Mouse (Mus musculus) left cerebral cortex, adult 2 months (tissue): ENCODE results near the gene Rpl26. TPM values are rescaled to one million over a fixed set of nuclear protein-coding genes. Genes with fewer than 3 reads are reported as not detected.

Experiments used
- DNase-seq, 2 experiments: peaks; one replicate each; pipeline ENCODE4 v3.0.0; 2021 to 2022; ENCODE audit warnings: low spot score in 2 of 2, mixed read lengths in 1 of 2; ENCODE audit errors: extremely low spot score in 1 of 2
- H3K27ac ChIP-seq: fragments of 200-600 bp; 2 replicates; pipeline ENCODE4 v1.8.1; 2022
- H3K4me3 ChIP-seq: fragments of 200-600 bp; 2 replicates; pipeline ENCODE4 v1.8.1; 2022
- CTCF ChIP-seq: fragments of 200-600 bp; IDR thresholded peaks from 2 replicates; pipeline ENCODE4 v1.8.1; 2022; ENCODE audit warnings: antibody characterized with exemption, mild to moderate bottlenecking, moderate library complexity
- intact Hi-C: fragments of 180-260 bp; cut with DNase I; formaldehyde crosslinking; loops from one replicate; pipeline ENCODE4 v1.15.1; 2025
- long read RNA-seq, 2 experiments: library from polyadenylated mRNA; stranded (forward); transcript quantifications; one replicate each; pipeline ENCODE4 v2.0.0; 2021; ENCODE audit warnings: borderline mapping rate in 2 of 2
- total RNA-seq, 2 experiments: library from RNA; stranded (reverse); gene quantifications; 2 replicates each; pipeline ENCODE4 v1.2.3; 2021

Rpl26 gene
- 100 to 1,000 TPM; 727 to 749 TPM for total RNA-seq
- long read RNA-seq, experiment 1, transcript Rpl26-201 (4 exons, 526 nt), result major isoform, 98 of 107 reads
- long read RNA-seq, experiment 1, partial matches to known transcripts, result 3 of 107 reads
- long read RNA-seq, experiment 1, other reads (novel, unspliced or antisense), result 4 of 107 reads
- long read RNA-seq, experiment 2, transcript Rpl26-201 (4 exons, 526 nt), result major isoform, 111 of 121 reads
- long read RNA-seq, experiment 2, partial matches to known transcripts, result 7 of 121 reads
- long read RNA-seq, experiment 2, other reads (novel, unspliced or antisense), result 3 of 121 reads

- intact Hi-C loops, result loop anchor here (5.0 kb wide), 1 partner anchor 66 kb away; the partner anchor contains the start of gene Slc25a35
- Histone ChIP-seq H3K4me3 (peak within 1 kb of the TSS; percentile 80), H3K27ac (peak within 1 kb of the TSS; percentile 92)
- peak; percentile 98 to 99 for DNase-seq
- no peak; the same call in none of the 2 replicates for TF ChIP-seq CTCF
Measured at GRCm38 (mm10) chr11:68901351-68902046, at the start of gene Rpl26. Gene Rpl26, plus strand, starts transcription at chr11:68901583.

GRCm38 (mm10) chr11:68851644-68852485 lies 49.5 kb upstream of the Rpl26 start:
- intact Hi-C loops, result loop anchor here (5.0 kb wide), 1 partner anchor 160 kb away; the partner anchor contains the start of gene Myh10
- TF ChIP-seq CTCF, result no peak
- peak overlapping the region; percentile 81 for H3K4me3 ChIP-seq
- H3K27ac ChIP-seq, result peak overlapping the region; percentile 90
- DNase-seq, result no peak

- peak overlapping the region; percentile 81 for H3K4me3 ChIP-seq
- no peak for TF ChIP-seq CTCF
- intact Hi-C loops, result loop anchor here (5.0 kb wide), 1 partner anchor 160 kb away; the partner anchor contains the start of gene Myh10
- peak; percentile 64 to 68 for DNase-seq
- peak overlapping the region; percentile 90 for H3K27ac ChIP-seq
Measured at GRCm38 (mm10) chr11:68852486-68852901, 48.9 kb upstream of the Rpl26 start.

- no peak for TF ChIP-seq CTCF
- peak overlapping the region; percentile 81 for H3K4me3 ChIP-seq
- intact Hi-C loops, result loop anchor here (5.0 kb wide), 1 partner anchor 161 kb away; the partner anchor contains the start of gene Myh10
- H3K27ac ChIP-seq, result peak overlapping the region; percentile 90
- peak; percentile 100 for DNase-seq
Measured at GRCm38 (mm10) chr11:68852932-68853409, 48.4 kb upstream of the Rpl26 start.

GRCm38 (mm10) chr11:68853611-68854401 lies 47.6 kb upstream of the Rpl26 start:
- no peak for TF ChIP-seq CTCF
- DNase-seq, result no peak
- intact Hi-C loops, result loop anchor here (5.0 kb wide), 1 partner anchor 162 kb away; the partner anchor contains the start of gene Myh10

GRCm38 (mm10) chr11:68854621-68855020 lies 46.8 kb upstream of the Rpl26 start:
- H3K27ac ChIP-seq, result no peak overlapping the region
- DNase-seq, result no peak
- intact Hi-C loops, result loop anchor here (5.0 kb wide), 1 partner anchor 162 kb away; the partner anchor contains the start of gene Myh10

More at GRCm38 (mm10) chr11:68853611-68854401, 47.6 kb upstream of the Rpl26 start:
- Histone ChIP-seq H3K4me3 (peak overlapping the region; percentile 81), H3K27ac (peak overlapping the region; percentile 87)

GRCm38 (mm10) chr11:68857329-68857728 lies 44.1 kb upstream of the Rpl26 start:
- Histone ChIP-seq H3K27ac (no peak overlapping the region), H3K4me3 (no peak overlapping the region)
- no peak for DNase-seq
- intact Hi-C loops, result no loop called here
- no peak for TF ChIP-seq CTCF

More at GRCm38 (mm10) chr11:68854621-68855020, 46.8 kb upstream of the Rpl26 start:
- TF ChIP-seq CTCF, result no peak
- no peak overlapping the region for H3K4me3 ChIP-seq

- no peak for DNase-seq
- Histone ChIP-seq H3K4me3 (no peak overlapping the region), H3K27ac (no peak overlapping the region)
- TF ChIP-seq CTCF, result no peak
- intact Hi-C loops, result no loop called here
Measured at GRCm38 (mm10) chr11:68859943-68860593, 41.3 kb upstream of the Rpl26 start.

- no peak for TF ChIP-seq CTCF
- intact Hi-C loops, result no loop called here
- Histone ChIP-seq H3K4me3 (no peak overlapping the region), H3K27ac (no peak overlapping the region)
- no peak for DNase-seq
Measured at GRCm38 (mm10) chr11:68862260-68862659, 39.1 kb upstream of the Rpl26 start.

GRCm38 (mm10) chr11:68863631-68864091 lies 37.7 kb upstream of the Rpl26 start:
- DNase-seq, result no peak
- TF ChIP-seq CTCF, result no peak
- no peak overlapping the region for H3K4me3 ChIP-seq
- intact Hi-C loops, result no loop called here
- H3K27ac ChIP-seq, result peak overlapping the region; percentile 77
